Mouse (Mus musculus) lung, embryonic 14.5 days (tissue): ENCODE data around the gene Tex29. TPM values are rescaled to one million over a fixed set of nuclear protein-coding genes. Genes with fewer than 3 reads are reported as not detected.

Experiments used
- ATAC-seq: fragments of 200-750 bp; cut with Nextera tagmentation; 2 replicates; pipeline ENCODE4 v1.8.0; 2017; ENCODE audit warnings: mild to moderate bottlenecking, moderate TSS enrichment, moderate library complexity; ENCODE audit not compliant: insufficient read depth
- DNase-seq: peaks from one replicate; pipeline ENCODE4 v3.0.0-alpha.2; 2015
- H3K27ac ChIP-seq: fragments of 300-500 bp; sonication (generic); 2 replicates; pipeline ENCODE4 v1.5.1; 2014; ENCODE audit warnings: low read depth, mild to moderate bottlenecking, moderate library complexity
- H3K27me3 ChIP-seq: fragments of 300-500 bp; sonication (generic); 2 replicates; pipeline ENCODE4 v1.6.1; 2014; ENCODE audit warnings: low read length, control low read depth; ENCODE audit not compliant: insufficient read depth
- H3K36me3 ChIP-seq: fragments of 300-500 bp; sonication (generic); 2 replicates; pipeline ENCODE4 v1.6.1; 2014; ENCODE audit warnings: control low read depth; ENCODE audit not compliant: insufficient read depth
- H3K4me1 ChIP-seq: fragments of 300-500 bp; sonication (generic); 2 replicates; pipeline ENCODE4 v1.6.1; 2014; ENCODE audit warnings: antibody characterized with exemption, control low read depth; ENCODE audit not compliant: insufficient read depth
- H3K4me2 ChIP-seq: fragments of 300-500 bp; sonication (generic); 2 replicates; pipeline ENCODE4 v1.6.1; 2014; ENCODE audit warnings: mild to moderate bottlenecking
- H3K4me3 ChIP-seq: fragments of 300-500 bp; sonication (generic); 2 replicates; pipeline ENCODE4 v1.5.1; 2014; ENCODE audit warnings: low read depth, low read length
- H3K9ac ChIP-seq: fragments of 300-500 bp; sonication (generic); 2 replicates; pipeline ENCODE4 v1.6.1; 2014
- H3K9me3 ChIP-seq: fragments of 300-500 bp; sonication (generic); 2 replicates; pipeline ENCODE4 v1.6.1; 2016; ENCODE audit warnings: low read depth, low read length, control low read depth
- CTCF ChIP-seq: IDR thresholded peaks from 2 replicates; pipeline ENCODE4 v1.5.1; 2016; ENCODE audit warnings: antibody characterized with exemption, low read depth
- WGBS: fragments of 180-500 bp; shearing (Covaris S2); extraction: QIAGEN DNeasy Blood & Tissue Kit; methylation state at CpG from one replicate; pipeline ENCODE4 v1.1.7; 2014; 5-methylcytosine and 5-hydroxymethylcytosine counted together
- polyA plus RNA-seq: library from polyadenylated mRNA; unstranded; fragments of >200 nt; fragmentation: Nextera tagmentation; extraction: Ambion mirVana; gene quantifications from 2 replicates; pipeline ENCODE4 v1.2.1, GENCODE M21; 2014

The Tex29 gene
- polyA plus RNA-seq, 1 experiment from 2014 or later: not detected

- no peak for ATAC-seq
- no peak for DNase-seq
Measured at GRCm38 (mm10) chr8:11820136-11820535, 20.1 kb upstream of the Tex29 start.

GRCm38 (mm10) chr8:11820568-11820967, 19.7 kb upstream of the Tex29 start:
- H3K36me3 ChIP-seq: peaks cover 87% of the 10 kb centered on the region
- no peak overlapping the region for H3K27ac ChIP-seq
- no peak for ATAC-seq
- H3K9me3 ChIP-seq: no peaks in the 10 kb centered on the region
- 79% methylated on average over 5 of the region's 5 CpGs for WGBS
- no peaks in the 10 kb centered on the region for H3K4me1 ChIP-seq
- no peak for TF ChIP-seq CTCF
- H3K9ac ChIP-seq: no peak overlapping the region
- H3K4me2 ChIP-seq: no peak overlapping the region
- no peaks in the 10 kb centered on the region for H3K27me3 ChIP-seq
- no peak for DNase-seq
- no peak overlapping the region for H3K4me3 ChIP-seq

More at GRCm38 (mm10) chr8:11820136-11820535, 20.1 kb upstream of the Tex29 start:
- Histone ChIP-seq H3K9me3 (no peaks in the 10 kb centered on the region), H3K27me3 (no peaks in the 10 kb centered on the region), H3K4me3 (no peak overlapping the region), H3K4me1 (no peaks in the 10 kb centered on the region), H3K4me2 (no peak overlapping the region), H3K36me3 (peaks cover 87% of the 10 kb centered on the region), H3K27ac (no peak overlapping the region), H3K9ac (no peak overlapping the region)
- 85% methylated on average over 5 of the region's 5 CpGs for WGBS
- no peak for TF ChIP-seq CTCF

- TF ChIP-seq CTCF: no peak
- Histone ChIP-seq H3K9ac (no peak overlapping the region), H3K27me3 (no peaks in the 10 kb centered on the region), H3K4me2 (no peak overlapping the region), H3K27ac (no peak overlapping the region), H3K36me3 (peaks cover 86% of the 10 kb centered on the region), H3K4me1 (no peaks in the 10 kb centered on the region), H3K4me3 (no peak overlapping the region), H3K9me3 (no peaks in the 10 kb centered on the region)
- DNase-seq (no peak), ATAC-seq (no peak)
- 84% methylated on average over 14 of the region's 14 CpGs for WGBS
Measured at GRCm38 (mm10) chr8:11821451-11822206, 18.6 kb upstream of the Tex29 start.

GRCm38 (mm10) chr8:11822550-11823060, 17.7 kb upstream of the Tex29 start:
- Histone ChIP-seq H3K4me1 (no peaks in the 10 kb centered on the region), H3K9me3 (no peaks in the 10 kb centered on the region), H3K27ac (no peak overlapping the region), H3K36me3 (peaks cover 83% of the 10 kb centered on the region), H3K4me2 (no peak overlapping the region), H3K27me3 (no peaks in the 10 kb centered on the region), H3K9ac (no peak overlapping the region), H3K4me3 (no peak overlapping the region)
- no peak for TF ChIP-seq CTCF
- DNase-seq: no peak
- no peak for ATAC-seq
- WGBS: 57% methylated on average over 9 of the region's 9 CpGs

- no peak for DNase-seq
- Histone ChIP-seq H3K4me3 (no peak overlapping the region), H3K9me3 (no peaks in the 10 kb centered on the region), H3K4me1 (no peaks in the 10 kb centered on the region), H3K36me3 (peaks cover 64% of the 10 kb centered on the region), H3K27ac (no peak overlapping the region), H3K9ac (no peak overlapping the region), H3K4me2 (no peak overlapping the region), H3K27me3 (no peaks in the 10 kb centered on the region)
- WGBS: 53% methylated on average over 3 of the region's 3 CpGs
- no peak for ATAC-seq
- no peak for TF ChIP-seq CTCF
Measured at GRCm38 (mm10) chr8:11825756-11826155, 14.5 kb upstream of the Tex29 start.

DNA sequence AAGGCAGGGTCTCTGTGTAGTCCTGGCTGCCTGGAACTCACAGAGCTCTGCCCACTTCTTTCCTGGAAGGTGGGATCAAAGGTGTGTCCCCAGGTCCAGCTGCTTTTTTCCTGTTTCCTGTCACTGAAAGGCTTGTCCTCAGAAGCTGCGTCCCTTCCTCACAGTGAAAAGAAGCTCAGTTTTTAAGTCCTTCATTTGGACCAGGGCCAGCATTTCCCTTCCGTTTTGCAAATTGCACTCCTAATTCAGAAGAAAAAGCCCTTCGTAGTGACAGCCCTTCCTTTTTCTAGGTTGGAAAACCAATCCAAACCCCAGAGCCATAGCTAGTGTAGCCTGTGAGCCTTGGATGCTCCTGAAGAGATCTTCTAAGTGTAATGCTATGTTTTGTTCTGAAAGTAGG, 13.0 kb upstream of the Tex29 start:
- ATAC-seq: no peak
- Histone ChIP-seq H3K9me3 (no peaks in the 10 kb centered on the region), H3K4me1 (no peaks in the 10 kb centered on the region), H3K4me3 (no peak overlapping the region), H3K27me3 (no peaks in the 10 kb centered on the region), H3K36me3 (peaks cover 66% of the 10 kb centered on the region), H3K4me2 (no peak overlapping the region), H3K9ac (no peak overlapping the region), H3K27ac (no peak overlapping the region)
- WGBS: 70% methylated on average over 3 of the region's 3 CpGs
- no peak for TF ChIP-seq CTCF
- DNase-seq: no peak

DNA sequence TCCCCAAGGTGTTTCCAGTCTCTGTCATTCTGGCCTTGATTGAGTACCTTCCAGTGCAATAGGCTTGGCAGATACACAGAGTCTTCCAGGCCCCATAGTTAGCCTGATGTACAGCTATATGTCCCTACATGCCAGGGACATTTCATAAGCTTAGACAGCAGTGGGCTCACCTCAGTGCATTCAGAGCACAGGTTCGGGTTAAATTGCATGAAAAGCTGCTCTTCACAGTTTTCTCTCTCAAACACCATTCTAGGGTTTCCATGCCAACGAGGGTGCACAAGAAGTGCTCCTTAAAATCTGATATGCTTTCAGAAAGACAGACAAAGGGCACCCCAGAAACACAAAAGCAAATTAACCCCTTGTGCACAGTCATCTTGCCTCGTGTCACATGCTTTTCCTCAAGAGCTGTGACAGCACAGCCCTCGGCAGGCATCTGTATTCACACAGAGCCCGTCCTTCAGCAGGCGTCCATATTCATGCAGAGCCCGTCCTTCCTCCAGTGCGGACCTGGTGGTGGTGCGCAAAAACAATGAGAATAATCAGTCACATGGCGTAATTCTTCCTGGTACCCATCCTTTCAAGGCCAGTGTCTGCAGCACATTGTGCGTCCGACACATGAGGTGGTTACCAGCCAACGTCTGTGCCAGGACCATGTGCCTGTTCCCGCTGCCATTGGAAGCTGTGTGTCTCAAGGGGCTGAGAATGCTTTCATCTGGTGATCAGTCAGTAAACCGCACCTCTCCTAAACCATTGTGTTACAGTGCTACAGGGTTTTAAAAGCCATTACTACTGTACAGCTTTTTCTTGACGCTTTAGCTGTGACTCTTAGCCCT, 9.8 kb upstream of the Tex29 start:
- DNase-seq: no peak
- Histone ChIP-seq H3K27ac (no peak overlapping the region), H3K36me3 (peaks cover 68% of the 10 kb centered on the region), H3K4me2 (no peak overlapping the region), H3K9ac (no peak overlapping the region), H3K27me3 (no peaks in the 10 kb centered on the region), H3K4me3 (no peak overlapping the region), H3K9me3 (no peaks in the 10 kb centered on the region), H3K4me1 (no peaks in the 10 kb centered on the region)
- no peak for ATAC-seq
- TF ChIP-seq CTCF: no peak
- 74% methylated on average over 16 of the region's 16 CpGs for WGBS
